Mouse (Mus musculus): ENCODE results near the gene Mlf2. TPM values are rescaled to one million over a fixed set of nuclear protein-coding genes. Genes with fewer than 3 reads are reported as not detected.

Gene Mlf2
- polyA plus RNA-seq, 1 experiment from 2014 or later, result 391 TPM

- Histone ChIP-seq H3K4me1 (ENCODE audit: control insufficient read depth, insufficient read depth, low read length) (no peaks in the 10 kb centered on the region), H3K27me3 (ENCODE audit: control insufficient read depth, insufficient read depth, low read length) (no peaks in the 10 kb centered on the region), H3K9ac (replicated peaks; ENCODE audit: low read length) (peak overlapping the region; percentile 91), H3K36me3 (replicated peaks; ENCODE audit: control insufficient read depth, insufficient read depth, low read depth, low read length) (no peaks in the 10 kb centered on the region), H3K4me3 (ENCODE audit: low read depth, low read length) (peak overlapping the region; percentile 71), H3K27ac (replicated peaks; ENCODE audit: low read depth, low read length) (peak overlapping the region; percentile 82), H3K4me2 (ENCODE audit: low read depth, low read length) (peak overlapping the region; percentile 92), H3K9me3 (replicated peaks; ENCODE audit: control insufficient read depth, low read length) (no peaks in the 10 kb centered on the region)
- no peak for DNase-seq (ENCODE audit: low spot score)
- 17% methylated on average over 15 of the region's 15 CpGs for WGBS
- ATAC-seq (replicated peaks; ENCODE audit: insufficient number of reproducible peaks, low FRiP score, low TSS enrichment, low read depth), result no peak
These were observed 34.6 kb downstream of the Mlf2 start for GRCm38 (mm10) chr6:124965747-124966146.

GRCm38 (mm10) chr6:124966466-124967118 is 35.4 kb downstream of the Mlf2 start:
- no peaks in the 10 kb centered on the region for H3K36me3 ChIP-seq (replicated peaks; ENCODE audit: control insufficient read depth, insufficient read depth, low read depth, low read length)
- no peaks in the 10 kb centered on the region for H3K27me3 ChIP-seq (ENCODE audit: control insufficient read depth, insufficient read depth, low read length)
- H3K4me3 ChIP-seq (ENCODE audit: low read depth, low read length), result no peak overlapping the region
- WGBS, result 97% methylated on average over 7 of the region's 7 CpGs
- no peak overlapping the region for H3K27ac ChIP-seq (replicated peaks; ENCODE audit: low read depth, low read length)
- no peak overlapping the region for H3K9ac ChIP-seq (replicated peaks; ENCODE audit: low read length)
- H3K9me3 ChIP-seq (replicated peaks; ENCODE audit: control insufficient read depth, low read length), result no peaks in the 10 kb centered on the region
- no peaks in the 10 kb centered on the region for H3K4me1 ChIP-seq (ENCODE audit: control insufficient read depth, insufficient read depth, low read length)
- ATAC-seq (replicated peaks; ENCODE audit: insufficient number of reproducible peaks, low FRiP score, low TSS enrichment, low read depth), result no peak
- H3K4me2 ChIP-seq (ENCODE audit: low read depth, low read length), result no peak overlapping the region; the same call in 1 of the 2 replicates
- no peak for DNase-seq (ENCODE audit: low spot score)

- WGBS, result 72% methylated on average over 4 of the region's 4 CpGs
- H3K27ac ChIP-seq (replicated peaks; ENCODE audit: low read depth, low read length), result no peak overlapping the region
- H3K4me1 ChIP-seq (ENCODE audit: control insufficient read depth, insufficient read depth, low read length), result no peaks in the 10 kb centered on the region
- H3K4me2 ChIP-seq (ENCODE audit: low read depth, low read length), result no peak overlapping the region
- H3K9me3 ChIP-seq (replicated peaks; ENCODE audit: control insufficient read depth, low read length), result no peaks in the 10 kb centered on the region
- H3K9ac ChIP-seq (replicated peaks; ENCODE audit: low read length), result no peak overlapping the region
- ATAC-seq (replicated peaks; ENCODE audit: insufficient number of reproducible peaks, low FRiP score, low TSS enrichment, low read depth) (no peak), DNase-seq (ENCODE audit: low spot score) (peak; percentile 59)
- no peaks in the 10 kb centered on the region for H3K27me3 ChIP-seq (ENCODE audit: control insufficient read depth, insufficient read depth, low read length)
- H3K4me3 ChIP-seq (ENCODE audit: low read depth, low read length), result no peak overlapping the region
- no peaks in the 10 kb centered on the region for H3K36me3 ChIP-seq (replicated peaks; ENCODE audit: control insufficient read depth, insufficient read depth, low read depth, low read length)
These were observed 36.6 kb downstream of the Mlf2 start for GRCm38 (mm10) chr6:124967766-124968165.

Other genes starting within 250 kb of the Mlf2 start
- gene Emg1, start 219.2 kb upstream of the Mlf2 start, polyA plus RNA-seq (2014; fragmentation: Nextera tagmentation; extraction: Ambion mirVana), result 251 and 254 TPM in 2 replicates
- gene Phb2, start 219.1 kb upstream of the Mlf2 start, polyA plus RNA-seq (2014; fragmentation: Nextera tagmentation; extraction: Ambion mirVana), result 371 and 375 TPM in 2 replicates
- gene Ptpn6, start 192.7 kb upstream of the Mlf2 start, polyA plus RNA-seq (2014; fragmentation: Nextera tagmentation; extraction: Ambion mirVana), result 6.0 and 11.2 TPM in 2 replicates
- 518 and 553 TPM in 2 replicates for gene Grcc10, start 190.0 kb upstream of the Mlf2 start, polyA plus RNA-seq (2014; fragmentation: Nextera tagmentation; extraction: Ambion mirVana)
- gene Gm45234, start 175.4 kb upstream of the Mlf2 start, polyA plus RNA-seq (2014; fragmentation: Nextera tagmentation; extraction: Ambion mirVana), result not detected in 2 replicates
- 9.0 and 9.6 TPM in 2 replicates for gene Atn1, start 174.9 kb upstream of the Mlf2 start, polyA plus RNA-seq (2014; fragmentation: Nextera tagmentation; extraction: Ambion mirVana)
- 4.3 and 4.5 TPM in 2 replicates for gene Eno2, start 161.7 kb upstream of the Mlf2 start, polyA plus RNA-seq (2014; fragmentation: Nextera tagmentation; extraction: Ambion mirVana)
- 0.29 and 0.97 TPM in 2 replicates for gene Lrrc23, start 151.7 kb upstream of the Mlf2 start, polyA plus RNA-seq (2014; fragmentation: Nextera tagmentation; extraction: Ambion mirVana)
- gene Spsb2, start 122.7 kb upstream of the Mlf2 start, polyA plus RNA-seq (2014; fragmentation: Nextera tagmentation; extraction: Ambion mirVana), result 4.7 and 4.8 TPM in 2 replicates
- gene Tpi1, start 117.1 kb upstream of the Mlf2 start, polyA plus RNA-seq (2014; fragmentation: Nextera tagmentation; extraction: Ambion mirVana), result 721 and 787 TPM in 2 replicates
- 128 and 133 TPM in 2 replicates for gene Usp5, start 101.9 kb upstream of the Mlf2 start, polyA plus RNA-seq (2014; fragmentation: Nextera tagmentation; extraction: Ambion mirVana)
- gene Cdca3, start 101.8 kb upstream of the Mlf2 start, polyA plus RNA-seq (2014; fragmentation: Nextera tagmentation; extraction: Ambion mirVana), result 210 and 212 TPM in 2 replicates
- 0.27 and 0.56 TPM in 2 replicates for gene Gnb3, start 91.1 kb upstream of the Mlf2 start, polyA plus RNA-seq (2014; fragmentation: Nextera tagmentation; extraction: Ambion mirVana)
- gene P3h3, start 73.6 kb upstream of the Mlf2 start, polyA plus RNA-seq (2014; fragmentation: Nextera tagmentation; extraction: Ambion mirVana), result 14.7 and 18.5 TPM in 2 replicates
- 0.59 and 0.72 TPM in 2 replicates for gene Gpr162, start 67.4 kb upstream of the Mlf2 start, polyA plus RNA-seq (2014; fragmentation: Nextera tagmentation; extraction: Ambion mirVana)
- gene Cd4, start 43.2 kb upstream of the Mlf2 start, polyA plus RNA-seq (2014; fragmentation: Nextera tagmentation; extraction: Ambion mirVana), result not detected in 2 replicates
- gene Lag3, start 19.7 kb upstream of the Mlf2 start, polyA plus RNA-seq (2014; fragmentation: Nextera tagmentation; extraction: Ambion mirVana), result 1.7 and 1.8 TPM in 2 replicates
- 184 and 213 TPM in 2 replicates for gene Ptms, start 11.3 kb upstream of the Mlf2 start, polyA plus RNA-seq (2014; fragmentation: Nextera tagmentation; extraction: Ambion mirVana)
- gene Cops7a, start 34.2 kb downstream of the Mlf2 start, polyA plus RNA-seq (2014; fragmentation: Nextera tagmentation; extraction: Ambion mirVana), result 118 and 125 TPM in 2 replicates
- gene Pianp, start 65.3 kb downstream of the Mlf2 start, polyA plus RNA-seq (2014; fragmentation: Nextera tagmentation; extraction: Ambion mirVana), result 1.1 and 1.9 TPM in 2 replicates
- 7.7 and 10.6 TPM in 2 replicates for gene Zfp384, start 77.8 kb downstream of the Mlf2 start, polyA plus RNA-seq (2014; fragmentation: Nextera tagmentation; extraction: Ambion mirVana)
- 141 and 145 TPM in 2 replicates for gene Ing4, start 108.4 kb downstream of the Mlf2 start, polyA plus RNA-seq (2014; fragmentation: Nextera tagmentation; extraction: Ambion mirVana)
- 10.0 and 12.5 TPM in 2 replicates for gene Acrbp, start 118.3 kb downstream of the Mlf2 start, polyA plus RNA-seq (2014; fragmentation: Nextera tagmentation; extraction: Ambion mirVana)
- gene Lpar5, start 136.5 kb downstream of the Mlf2 start, polyA plus RNA-seq (2014; fragmentation: Nextera tagmentation; extraction: Ambion mirVana), result 0.25 and 0.49 TPM in 2 replicates
- 93.2 and 94.5 TPM in 2 replicates for gene Chd4, start 164.6 kb downstream of the Mlf2 start, polyA plus RNA-seq (2014; fragmentation: Nextera tagmentation; extraction: Ambion mirVana)
- 66.3 and 69.8 TPM in 2 replicates for gene Nop2, start 200.5 kb downstream of the Mlf2 start, polyA plus RNA-seq (2014; fragmentation: Nextera tagmentation; extraction: Ambion mirVana)
- gene Iffo1, start 213.9 kb downstream of the Mlf2 start, polyA plus RNA-seq (2014; fragmentation: Nextera tagmentation; extraction: Ambion mirVana), result 7.0 and 10.3 TPM in 2 replicates
- 2,314 and 2,539 TPM in 2 replicates for gene Gapdh, start 235.1 kb downstream of the Mlf2 start, polyA plus RNA-seq (2014; fragmentation: Nextera tagmentation; extraction: Ambion mirVana)